Mouse (Mus musculus) heart, postnatal 36 days (tissue): ENCODE data around the gene Gm6993. TPM values are rescaled to one million over a fixed set of nuclear protein-coding genes. Genes with fewer than 3 reads are reported as not detected.

Experiments
- DNase-seq, 2 experiments: peaks; one replicate each; pipeline ENCODE4 v3.0.0; 2021 to 2022
- intact Hi-C: fragments of 180-260 bp; cut with DNase I; formaldehyde crosslinking; loops from one replicate; pipeline ENCODE4 v1.15.1; 2025
- total RNA-seq, 2 experiments: library from RNA; stranded (reverse); gene quantifications; 2 replicates each; pipeline ENCODE4 v1.2.3; 2021

Gene Gm6993
- total RNA-seq, 2 experiments from 2014 or later = not detected

GRCm38 (mm10) chr12:31269020-31269597, 28.5 kb downstream of the Gm6993 start:
- intact Hi-C loops = no loop called here
- DNase-seq = no peak

- DNase-seq = no peak
- intact Hi-C loops = no loop called here
These were observed 29.8 kb downstream of the Gm6993 start for GRCm38 (mm10) chr12:31270361-31270760.

GRCm38 (mm10) chr12:31270776-31271175, 30.2 kb downstream of the Gm6993 start:
- intact Hi-C loops = no loop called here

GRCm38 (mm10) chr12:31271361-31272011, 30.9 kb downstream of the Gm6993 start:
- intact Hi-C loops = no loop called here
- peak; percentile 48 to 55 for DNase-seq

More at GRCm38 (mm10) chr12:31270776-31271175, 30.2 kb downstream of the Gm6993 start:
- DNase-seq = no peak

- intact Hi-C loops = no loop called here
- no peak for DNase-seq
These were observed 31.6 kb downstream of the Gm6993 start for GRCm38 (mm10) chr12:31272012-31272735.

GRCm38 (mm10) chr12:31272846-31273245, 32.3 kb downstream of the Gm6993 start:
- DNase-seq = no peak
- intact Hi-C loops = no loop called here

GRCm38 (mm10) chr12:31273646-31274045, 33.1 kb downstream of the Gm6993 start:
- intact Hi-C loops = no loop called here
- DNase-seq = no peak

- peak; percentile 40 to 48 for DNase-seq
- intact Hi-C loops = loop anchor here (5.0 kb wide), 1 partner anchor 148 kb away; no protein-coding TSS in a partner anchor
These were observed 34.8 kb downstream of the Gm6993 start for GRCm38 (mm10) chr12:31275411-31275810.

GRCm38 (mm10) chr12:31278270-31278669, 37.7 kb downstream of the Gm6993 start:
- intact Hi-C loops = loop anchor here (5.0 kb wide), 1 partner anchor 151 kb away; no protein-coding TSS in a partner anchor
- no peak for DNase-seq

- intact Hi-C loops = no loop called here
- DNase-seq = no peak
These were observed 39.7 kb downstream of the Gm6993 start for GRCm38 (mm10) chr12:31280318-31280717.

GRCm38 (mm10) chr12:31281100-31281591, 40.6 kb downstream of the Gm6993 start:
- intact Hi-C loops = loop anchor here (1.0 kb wide), 1 partner anchor 51 kb away; no protein-coding TSS in a partner anchor
- DNase-seq = no peak

- intact Hi-C loops = no loop called here
- no peak for DNase-seq
These were observed 41.7 kb downstream of the Gm6993 start for GRCm38 (mm10) chr12:31282241-31282640.

GRCm38 (mm10) chr12:31283131-31283530, 42.6 kb downstream of the Gm6993 start:
- intact Hi-C loops = no loop called here
- no peak for DNase-seq

GRCm38 (mm10) chr12:31283617-31284136, 43.1 kb downstream of the Gm6993 start:
- intact Hi-C loops = no loop called here
- no peak for DNase-seq

- DNase-seq = no peak
- intact Hi-C loops = no loop called here
These were observed 48.5 kb downstream of the Gm6993 start for GRCm38 (mm10) chr12:31289046-31289445.

Other genes starting within 250 kb of the Gm6993 start
- gene Fam110c, start 166.9 kb upstream of the Gm6993 start, total RNA-seq = under 1 TPM; 0.35 to 0.75 TPM
- 10 to 100 TPM; 75.8 to 81.2 TPM for gene Lamb1, start 24.5 kb downstream of the Gm6993 start, total RNA-seq
- gene Dld, start 110.7 kb downstream of the Gm6993 start, total RNA-seq = 100 to 1,000 TPM; 417 to 433 TPM
- gene Slc26a3, start 150.1 kb downstream of the Gm6993 start, total RNA-seq = 1 to 10 TPM; 1.4 to 2.8 TPM